Mouse (Mus musculus) brain, adult 10 weeks (tissue): ENCODE results near the gene Rdh16f1. TPM values are rescaled to one million over a fixed set of nuclear protein-coding genes. Genes with fewer than 3 reads are reported as not detected.

Experiments
- polyA plus RNA-seq: library from polyadenylated mRNA; stranded (reverse); fragments of 350-450 nt; fragmentation: Illumina TruSeq; extraction: RNeasy Lipid Tissue Mini Kit (QIAGEN cat#74804); gene quantifications from one replicate; pipeline ENCODE4 v1.2.3, GENCODE M21; 2015; ENCODE audit warnings: low read depth, low replicate concordance

Rdh16f1 gene
- polyA plus RNA-seq, result not detected

GRCm38 (mm10) chr10:127759181-127760110 lies at the start of gene Rdh16f1, which contains the start of gene Rdh1:
Gene Rdh16f1, plus strand, starts transcription at chr10:127759787.
Gene Rdh1, plus strand, starts transcription at chr10:127759721.

DNA sequence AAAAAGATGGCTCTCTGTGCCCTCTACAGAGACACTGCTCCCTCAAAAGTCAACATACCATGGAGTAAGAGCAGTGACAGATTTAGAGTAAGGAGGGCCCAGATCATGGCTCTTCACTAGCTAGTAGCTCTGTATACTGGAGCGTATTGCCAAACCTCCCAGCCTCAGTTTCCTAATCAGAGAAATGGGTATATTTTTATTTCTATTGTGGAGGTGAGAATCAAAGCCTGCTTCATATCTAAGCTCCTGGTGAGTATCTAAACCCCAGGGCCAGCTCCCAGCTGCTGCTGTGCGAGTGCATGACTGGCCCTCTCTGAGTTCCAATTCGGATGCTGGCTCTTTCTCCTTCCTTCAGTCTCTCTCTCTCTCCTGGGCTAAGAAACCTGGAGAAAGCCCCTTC lies 35.4 kb upstream of the Rdh16f1 start, which contains the start of gene Tac2:
Tac2 (plus strand) TSS at position 301 of the 400 bp plus-strand sequence.

GRCm38 (mm10) chr10:127739083-127739660 lies 20.4 kb upstream of the Rdh16f1 start, which contains the start of gene Zbtb39:
Gene Zbtb39, plus strand, starts transcription at chr10:127739538.

GRCm38 (mm10) chr10:127751548-127751947 lies 8.0 kb upstream of the Rdh16f1 start, which contains the start of gene Gpr182:
Gene Gpr182, minus strand, starts transcription at chr10:127751732.

GRCm38 (mm10) chr10:127776011-127776410 lies 16.4 kb downstream of the Rdh16f1 start, which contains the start of gene Rdh9:
Gene Rdh9, plus strand, starts transcription at chr10:127776386.

GRCm38 (mm10) chr10:127800891-127801290 lies 41.3 kb downstream of the Rdh16f1 start, which contains the start of gene Rdh16:
Gene Rdh16, plus strand, starts transcription at chr10:127801152.

Other genes starting within 250 kb of the Rdh16f1 start
- 9.8 TPM for gene Ndufa4l2, start 244.8 kb upstream of the Rdh16f1 start, polyA plus RNA-seq
- gene Shmt2, start 237.3 kb upstream of the Rdh16f1 start, polyA plus RNA-seq, result 26.1 TPM
- gene Nxph4, start 225.2 kb upstream of the Rdh16f1 start, polyA plus RNA-seq, result 6.8 TPM
- 158 TPM for gene Lrp1, start 138.6 kb upstream of the Rdh16f1 start, polyA plus RNA-seq
- gene Stat6, start 116.8 kb upstream of the Rdh16f1 start, polyA plus RNA-seq, result 11.0 TPM
- gene Nemp1, start 92.9 kb upstream of the Rdh16f1 start, polyA plus RNA-seq, result 3.3 TPM
- 30.7 TPM for gene Nab2, start 91.2 kb upstream of the Rdh16f1 start, polyA plus RNA-seq
- gene Myo1a, start 54.6 kb upstream of the Rdh16f1 start, polyA plus RNA-seq, result 1.2 TPM
- 23.1 TPM for gene Tac2, start 35.3 kb upstream of the Rdh16f1 start, polyA plus RNA-seq
- gene Zbtb39, start 20.2 kb upstream of the Rdh16f1 start, polyA plus RNA-seq, result 4.3 TPM
- gene Gpr182, start 8.1 kb upstream of the Rdh16f1 start, polyA plus RNA-seq, result 0.59 TPM
- not detected for gene Rdh1, start 66 bp upstream of the Rdh16f1 start, polyA plus RNA-seq
- gene Rdh9, start 16.6 kb downstream of the Rdh16f1 start, polyA plus RNA-seq, result 0.68 TPM
- gene Rdh16, start 41.4 kb downstream of the Rdh16f1 start, polyA plus RNA-seq, result 0.22 TPM
- not detected for gene Rdh19, start 90.1 kb downstream of the Rdh16f1 start, polyA plus RNA-seq
- gene Rdh16f2, start 106.7 kb downstream of the Rdh16f1 start, polyA plus RNA-seq, result not detected
- not detected for gene Rdh7, start 129.0 kb downstream of the Rdh16f1 start, polyA plus RNA-seq
- gene Sdr9c7, start 138.7 kb downstream of the Rdh16f1 start, polyA plus RNA-seq, result not detected
- not detected for gene Hsd17b6, start 247.8 kb downstream of the Rdh16f1 start, polyA plus RNA-seq